Mouse (Mus musculus): ENCODE measurements at regions not wholly inside any gene's neighbourhood (a gene's known extent, or its start where the extent isn't known, plus 50 kb on each side); places are given as distances from the start of the nearest gene placed in this dataset.

DNA sequence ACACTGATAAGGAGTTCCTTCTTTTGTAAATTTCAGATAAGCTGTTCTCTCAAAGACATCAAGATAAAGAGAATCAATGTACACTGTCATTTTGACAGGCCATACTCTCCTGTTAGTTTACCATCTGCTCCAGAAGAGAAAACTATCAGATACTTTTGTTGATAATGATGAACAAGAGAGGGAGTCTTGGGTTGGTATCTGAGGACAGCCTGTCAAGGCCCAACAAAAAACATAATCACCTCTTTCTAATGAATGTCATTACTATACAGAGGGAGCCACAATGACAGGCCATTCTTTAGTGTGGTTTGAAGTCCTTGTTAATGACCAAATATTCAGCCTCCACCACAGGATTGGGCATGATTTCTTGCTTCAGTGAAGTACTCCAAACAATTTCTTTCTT lies 743.0 kb upstream of the Lrrn3 start:
- TF ChIP-seq MYOD1 (IDR thresholded peaks at IDR 0.05; ENCODE audit: control insufficient read depth in 1 of 3, insufficient read length in 2 of 3, low read depth in 2 of 3) = no peak
- TF ChIP-seq CEBPB (IDR thresholded peaks at IDR 0.05; ENCODE audit: insufficient read depth, poor library complexity, severe bottlenecking) = no peak
- TF ChIP-seq MAX (IDR thresholded peaks at IDR 0.05; ENCODE audit: low read depth) = no peak
